Mouse (Mus musculus): ENCODE data around the gene Rcan1. TPM values are rescaled to one million over a fixed set of nuclear protein-coding genes. Genes with fewer than 3 reads are reported as not detected.
A peak's percentile ranks its signal among the peaks of the same experiment; 100 is the strongest.

Rcan1 gene
- total RNA-seq, 1 experiment from 2014 or later: 14.7 TPM

DNA sequence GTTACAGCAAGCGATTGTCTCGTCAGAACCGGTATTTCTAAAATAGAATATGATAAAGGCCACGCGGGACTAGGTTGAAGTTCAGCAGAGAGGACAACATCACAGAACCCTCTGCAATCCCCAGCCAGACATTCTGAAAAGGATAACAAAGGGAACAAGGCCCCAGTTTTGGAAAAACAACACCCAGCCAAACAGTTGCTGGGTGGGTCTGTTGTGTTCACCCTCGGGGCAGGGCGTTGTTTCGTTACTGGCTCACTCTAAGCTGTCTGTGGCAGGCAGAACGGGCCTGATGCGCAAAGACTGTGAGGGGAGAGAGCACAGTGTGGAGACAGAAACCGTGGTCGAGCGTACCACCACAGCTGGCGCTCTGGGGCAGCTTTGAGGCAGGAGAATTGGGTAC lies 2.2 kb downstream of the Rcan1 start:
- DNase-seq: no peak

GRCm38 (mm10) chr16:92467041-92467440 lies 3.6 kb downstream of the Rcan1 start:
- no peak for DNase-seq

DNA sequence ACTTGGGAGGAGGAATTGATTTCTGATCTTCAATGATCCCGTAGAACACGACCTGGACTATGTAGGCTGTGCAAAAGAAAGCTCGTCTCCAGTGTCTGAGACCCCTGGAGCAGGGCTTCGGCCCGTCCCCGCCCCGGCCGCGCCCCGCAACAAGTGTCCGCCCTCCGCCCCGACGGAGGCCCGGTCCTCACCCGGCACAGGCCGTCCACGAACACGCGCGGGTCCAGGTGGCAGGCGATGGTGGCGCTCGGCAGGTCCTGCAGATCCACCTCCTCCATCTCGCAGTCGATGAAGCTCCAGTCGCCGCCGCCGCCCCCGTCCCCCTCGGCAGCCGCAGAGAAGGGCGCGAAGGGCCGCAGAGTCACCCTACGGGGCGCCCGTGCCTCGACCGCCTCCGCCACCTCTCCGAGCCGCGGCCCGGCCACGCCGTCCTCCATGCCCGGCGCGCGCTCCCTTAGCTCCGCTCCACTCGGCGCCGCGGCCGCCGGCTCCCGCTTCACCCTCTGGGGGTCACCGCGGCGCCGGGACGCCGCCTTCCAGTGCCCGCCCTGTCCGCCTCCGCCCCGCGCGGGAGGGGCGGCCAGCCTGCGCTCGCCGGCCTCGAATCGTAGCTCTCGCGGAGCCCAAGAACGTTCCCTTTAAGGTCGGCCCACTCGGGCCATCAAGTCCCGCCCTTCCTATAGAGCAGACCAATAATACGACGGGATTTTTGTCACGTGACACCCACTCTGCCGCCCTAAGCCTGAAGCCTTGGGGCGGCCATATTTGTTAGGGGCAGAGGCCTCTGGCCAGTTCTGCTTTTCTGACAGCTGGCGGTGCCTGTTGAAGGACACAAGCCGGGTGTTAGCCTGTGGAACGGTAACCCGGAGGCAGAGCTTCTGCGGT lies 4.8 kb downstream of the Rcan1 start:
- DNase-seq: peak; percentile 91

DNA sequence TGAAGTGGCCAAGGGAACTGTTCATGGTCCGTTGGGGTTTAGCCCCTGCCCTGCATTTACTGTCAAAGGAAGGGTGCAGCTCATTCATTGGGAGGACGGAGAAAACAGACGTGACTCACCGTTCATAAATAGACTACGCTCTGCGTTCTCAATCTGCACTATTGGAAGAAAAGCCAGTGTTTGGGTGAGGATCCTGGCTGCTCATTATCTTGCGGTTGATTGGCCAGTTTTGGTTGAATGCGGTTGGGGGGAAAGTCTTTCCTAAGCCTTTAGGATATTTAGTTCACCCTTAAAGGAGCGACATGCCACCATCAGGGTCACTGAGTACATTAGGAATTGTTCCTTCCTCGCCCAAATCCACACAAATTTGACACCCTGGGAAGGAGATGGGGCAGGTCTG lies 5.4 kb downstream of the Rcan1 start:
- DNase-seq: no peak

GRCm38 (mm10) chr16:92464390-92464972 lies 6.2 kb downstream of the Rcan1 start:
- DNase-seq: no peak

GRCm38 (mm10) chr16:92461412-92461811 lies 9.3 kb downstream of the Rcan1 start:
- DNase-seq: no peak

GRCm38 (mm10) chr16:92457594-92457993 lies 13.1 kb downstream of the Rcan1 start:
- DNase-seq: peak; percentile 59

- no peak for DNase-seq
These were observed 14.7 kb downstream of the Rcan1 start for GRCm38 (mm10) chr16:92455969-92456368.

GRCm38 (mm10) chr16:92455488-92455887 lies 15.2 kb downstream of the Rcan1 start:
- no peak for DNase-seq

DNA sequence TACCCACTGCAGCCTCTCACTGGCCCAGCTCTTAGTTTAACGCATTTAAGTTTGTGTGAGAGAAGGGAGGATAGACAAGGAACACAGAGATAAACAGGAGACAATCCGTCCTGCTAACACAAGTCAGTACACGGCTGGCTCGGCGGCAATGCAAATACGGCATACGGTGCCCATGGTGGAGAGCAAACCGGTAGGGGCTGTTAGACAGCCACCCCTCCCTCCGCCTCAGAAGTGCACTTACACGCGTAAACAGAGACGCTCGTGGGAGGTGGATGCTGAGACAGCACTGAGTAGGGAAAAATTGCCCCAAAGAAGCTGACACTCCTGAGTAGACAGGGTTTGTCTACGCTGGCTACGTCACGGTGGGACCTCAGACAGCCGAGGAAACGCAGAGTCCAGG lies 16.2 kb downstream of the Rcan1 start:
- DNase-seq: no peak

DNA sequence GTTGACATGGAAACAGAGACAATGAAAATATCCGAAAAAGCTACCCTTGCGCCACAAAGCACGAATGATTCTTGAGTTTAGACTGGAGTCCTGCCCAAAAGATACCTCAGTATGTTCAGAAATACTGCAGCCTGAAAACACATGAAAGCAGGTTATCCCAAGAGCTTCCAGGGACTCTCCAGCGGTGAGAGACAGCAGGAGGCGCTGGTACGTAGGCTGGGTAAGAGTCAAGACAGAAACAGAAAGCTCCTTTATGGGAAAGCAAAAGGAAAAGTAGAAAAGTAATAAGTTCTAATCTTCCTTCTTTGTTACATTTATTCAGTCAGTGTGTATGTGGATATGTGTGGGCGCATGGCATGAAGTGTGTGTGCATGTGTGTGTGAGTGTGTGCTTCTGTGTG lies 16.7 kb downstream of the Rcan1 start:
- no peak for DNase-seq

DNA sequence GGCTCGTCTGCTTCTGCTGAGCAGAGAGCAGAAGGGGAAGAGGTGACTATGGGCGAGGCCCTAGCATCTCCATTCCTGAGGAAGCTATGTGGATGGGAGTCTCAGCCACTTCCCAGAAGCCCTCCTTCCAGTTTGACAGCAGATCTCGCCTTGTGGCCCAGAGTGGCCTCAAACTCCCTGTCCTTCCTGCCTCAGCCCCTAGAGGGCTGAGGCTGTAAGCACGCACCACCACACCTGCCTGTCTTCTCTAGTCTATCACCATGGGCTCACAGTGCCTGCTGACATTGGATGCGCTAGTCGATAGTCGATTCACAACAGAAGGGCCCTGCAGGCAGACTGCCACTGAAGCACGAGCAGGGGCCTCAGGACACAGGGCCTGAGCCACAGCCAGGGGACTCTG lies 18.1 kb downstream of the Rcan1 start:
- no peak for DNase-seq

- DNase-seq: no peak
These were observed 19.1 kb downstream of the Rcan1 start for GRCm38 (mm10) chr16:92451516-92452072.

DNA sequence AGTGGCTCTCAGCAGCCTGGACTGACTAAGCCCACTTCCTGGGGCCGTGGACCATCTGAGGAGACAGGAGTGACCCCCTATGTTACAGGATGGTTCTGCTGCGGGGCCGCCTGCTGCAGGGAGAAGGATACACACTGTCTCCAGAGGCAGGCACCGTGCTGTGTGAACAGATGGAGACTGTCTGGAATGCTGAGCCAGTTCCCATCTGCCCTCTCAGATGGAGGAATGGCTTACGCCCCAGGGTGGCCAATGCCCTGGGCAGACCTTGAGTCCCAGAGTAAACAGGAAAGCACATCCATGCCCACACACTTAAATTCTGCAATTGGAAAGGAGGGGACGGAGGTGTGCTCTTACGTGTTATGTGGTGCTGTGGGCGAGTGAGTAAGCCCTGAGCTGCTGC lies 20.3 kb downstream of the Rcan1 start:
- DNase-seq: no peak

- DNase-seq: no peak
These were observed 21.6 kb downstream of the Rcan1 start for GRCm38 (mm10) chr16:92449080-92449479.

DNA sequence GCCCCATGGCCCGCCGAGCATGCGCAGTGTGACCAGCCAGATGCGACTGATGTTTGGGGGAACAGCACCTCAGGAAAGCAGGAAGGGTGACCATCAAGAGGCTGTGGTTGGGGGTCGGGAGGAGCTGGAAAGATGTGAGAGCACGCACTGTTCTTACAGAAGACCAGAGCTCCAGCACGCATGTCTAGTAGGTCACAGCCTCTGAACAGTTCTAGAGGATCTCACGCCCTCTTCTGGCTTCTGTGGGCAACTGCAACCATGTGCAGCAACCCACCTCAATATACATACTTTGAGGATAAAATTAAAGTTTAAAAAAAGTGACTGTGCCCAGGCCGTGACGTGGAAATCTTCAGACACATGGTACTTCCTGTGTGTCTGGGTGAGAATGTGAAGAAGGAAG lies 25.3 kb downstream of the Rcan1 start:
- no peak for DNase-seq

GRCm38 (mm10) chr16:92443644-92444113 lies 27.0 kb downstream of the Rcan1 start:
- peak; percentile 70 for DNase-seq

GRCm38 (mm10) chr16:92442946-92443345 lies 27.7 kb downstream of the Rcan1 start:
- DNase-seq: no peak

- DNase-seq: no peak
These were observed 28.5 kb downstream of the Rcan1 start for GRCm38 (mm10) chr16:92442150-92442549.

DNA sequence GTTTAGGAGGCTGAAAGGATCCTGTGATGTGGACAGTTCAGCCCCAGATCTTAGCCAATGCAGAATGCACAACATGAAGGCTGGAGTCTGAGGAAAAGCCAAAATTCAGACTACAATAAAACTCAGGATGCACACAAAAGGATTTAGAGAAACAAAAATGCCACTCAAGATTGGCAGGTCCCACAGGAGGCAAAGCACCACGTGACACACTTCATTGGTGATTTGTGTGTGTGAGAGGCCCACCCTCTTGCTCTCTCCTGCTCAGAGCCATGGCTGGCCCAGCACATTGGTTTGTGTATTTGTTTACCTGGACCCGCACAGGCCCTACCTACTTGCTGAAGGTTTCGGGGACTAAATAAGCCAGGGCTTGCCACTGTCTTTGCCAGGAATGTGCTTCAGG lies 29.5 kb downstream of the Rcan1 start:
- no peak for DNase-seq

DNA sequence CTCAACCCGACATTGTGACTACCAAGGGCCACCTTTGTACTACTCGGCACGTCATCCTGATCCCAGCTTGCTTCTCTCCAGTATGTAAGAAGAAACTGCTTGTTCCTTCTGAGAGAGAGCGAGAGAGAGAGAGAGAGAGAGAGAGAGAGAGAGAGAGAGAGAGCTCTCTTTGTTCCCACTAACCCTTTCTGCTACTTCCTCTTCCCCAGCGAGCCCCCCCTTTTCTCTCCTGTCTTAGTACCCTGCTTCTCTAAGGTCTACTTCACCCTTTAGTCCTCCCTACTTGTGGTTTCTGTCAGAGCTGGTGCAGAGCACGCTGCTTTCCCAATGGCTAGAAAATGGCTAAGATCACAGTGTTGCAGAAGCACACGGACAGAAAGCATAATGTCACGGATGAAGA lies 30.4 kb downstream of the Rcan1 start:
- DNase-seq: no peak

DNA sequence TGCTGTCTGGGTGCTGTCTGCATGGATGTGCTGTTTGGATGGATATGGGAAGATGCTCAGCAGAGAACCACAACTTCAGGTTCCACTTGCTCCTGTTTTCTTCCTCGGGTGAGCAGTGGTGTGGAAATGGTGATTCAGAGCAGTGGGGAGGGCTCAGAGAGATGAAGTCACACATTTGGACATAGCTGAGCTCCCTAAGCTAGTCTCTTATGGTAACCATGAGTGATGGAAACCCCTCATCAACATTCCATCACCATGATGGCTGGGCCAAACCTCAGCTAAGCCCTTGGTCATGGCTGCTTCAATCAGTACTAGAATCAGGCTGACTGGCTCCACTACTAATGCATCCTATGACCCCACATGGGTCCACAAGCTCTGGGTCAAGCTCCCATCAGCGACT lies 30.9 kb downstream of the Rcan1 start:
- no peak for DNase-seq

GRCm38 (mm10) chr16:92435431-92435985 lies 35.2 kb downstream of the Rcan1 start:
- DNase-seq: no peak
